27 mouse cellular contexts compared by ENCODE assay signal in genomic region chr1:34069514-34070290, GRCm38 (mm10).
"Had no signal": no experiment of that assay in that cellular context is flagged by ENCODE, and none has a peak within 500 bp of the region (broad histone marks: within the 10 kb centered on the region; RNA-seq: fewer than 3 reads in every experiment).

No protein-coding gene starts in this region.

- H3K9me3 ChIP-seq: heart, embryonic 15.5 days; hindbrain, embryonic 10.5 days; hindbrain, embryonic 12.5 days; kidney, embryonic 15.5 days; limb, embryonic 13.5 days; limb, embryonic 15.5 days; liver, embryonic 12.5 days had no signal

- ATAC-seq: hindbrain, embryonic 16.5 days; inflammation-experienced regulatory T-cells, adult 6 months; intestine, embryonic 16.5 days; liver, embryonic 12.5 days had no signal

- H3K36me3 ChIP-seq: heart, embryonic 15.5 days; hindbrain, embryonic 10.5 days; hindbrain, embryonic 12.5 days; kidney, embryonic 15.5 days; limb, embryonic 13.5 days; limb, embryonic 15.5 days; liver, embryonic 12.5 days had no signal

- H3K27me3 ChIP-seq: heart, embryonic 15.5 days; hindbrain, embryonic 12.5 days; kidney, embryonic 15.5 days; limb, embryonic 13.5 days; limb, embryonic 15.5 days; liver, embryonic 12.5 days had no signal

- H3K27ac ChIP-seq: gastrocnemius, adult 2 months; heart, embryonic 15.5 days; hindbrain, embryonic 10.5 days; hindbrain, embryonic 12.5 days; hindbrain, embryonic 14.5 days; kidney, embryonic 15.5 days; kidney, postnatal 0 days; limb, embryonic 13.5 days; limb, embryonic 15.5 days; liver, embryonic 12.5 days; liver, embryonic 14.5 days had no signal

- H3K4me3 ChIP-seq: gastrocnemius, adult 2 months; heart, embryonic 15.5 days; hindbrain, embryonic 10.5 days; hindbrain, embryonic 12.5 days; kidney, embryonic 15.5 days; limb, embryonic 13.5 days; limb, embryonic 15.5 days; liver, embryonic 12.5 days had no signal

- H3K9ac ChIP-seq: heart, embryonic 15.5 days; hindbrain, embryonic 12.5 days; hindbrain, embryonic 14.5 days; kidney, embryonic 15.5 days; limb, embryonic 13.5 days; limb, embryonic 15.5 days; liver, embryonic 12.5 days; liver, embryonic 14.5 days had no signal

- DNase-seq: gastrocnemius, adult 2 months; gastrocnemius, postnatal 10 days; gastrocnemius, postnatal 25 days; heart, postnatal 14 days; heart, postnatal 36 days; kidney, adult 11 months; kidney, adult 2 months; kidney, adult 9 months; kidney, postnatal 14 days; kidney, postnatal 36 days; layer of hippocampus, adult 9-11 months; layer of hippocampus, postnatal 36 days; left cerebral cortex, postnatal 4 days had no signal

- H3K4me2 ChIP-seq: heart, embryonic 11.5 days; heart, embryonic 15.5 days; hindbrain, embryonic 12.5 days; hindbrain, embryonic 14.5 days; kidney, embryonic 15.5 days; limb, embryonic 13.5 days; limb, embryonic 15.5 days; liver, embryonic 12.5 days had no signal
